Mouse (Mus musculus) embryo, embryonic 10 days (tissue): Measurements from ENCODE around the gene Cul5.

ENCODE experiments used
- DNase-seq: peaks from one replicate; pipeline ENCODE4 v3.0.0-alpha.2; 2015; ENCODE audit warnings: low spot score

Gene Cul5

DNA sequence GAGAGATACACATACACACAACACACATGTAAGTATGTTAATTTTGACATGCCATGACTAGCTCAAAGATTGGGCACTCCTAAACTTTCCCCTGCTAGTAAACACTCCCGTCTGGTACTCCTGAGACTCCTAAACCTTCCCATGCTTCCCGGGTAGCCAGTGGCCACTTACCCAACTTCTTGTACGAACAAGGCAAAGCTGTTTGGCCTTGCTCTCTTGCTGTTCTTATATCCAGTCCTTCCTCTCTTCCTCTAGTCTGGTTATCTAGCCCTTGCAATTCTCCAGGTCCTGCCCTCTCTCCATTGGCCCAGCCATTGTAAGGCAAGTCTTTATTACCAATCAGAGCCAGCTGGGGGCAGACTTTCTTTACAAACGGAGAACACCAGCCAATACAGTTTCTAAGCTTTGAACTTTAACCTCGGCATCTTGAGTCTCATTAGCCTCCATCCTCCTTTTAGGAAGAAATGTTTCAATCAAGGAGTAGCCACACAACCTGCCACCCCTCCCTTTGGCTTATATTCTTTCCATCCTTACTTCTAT, at the start of gene Cul5:
Gene Cul5, minus strand, starts transcription at position 335 of the 540 bp plus-strand sequence.
- DNase-seq, result peak; percentile 45

DNA sequence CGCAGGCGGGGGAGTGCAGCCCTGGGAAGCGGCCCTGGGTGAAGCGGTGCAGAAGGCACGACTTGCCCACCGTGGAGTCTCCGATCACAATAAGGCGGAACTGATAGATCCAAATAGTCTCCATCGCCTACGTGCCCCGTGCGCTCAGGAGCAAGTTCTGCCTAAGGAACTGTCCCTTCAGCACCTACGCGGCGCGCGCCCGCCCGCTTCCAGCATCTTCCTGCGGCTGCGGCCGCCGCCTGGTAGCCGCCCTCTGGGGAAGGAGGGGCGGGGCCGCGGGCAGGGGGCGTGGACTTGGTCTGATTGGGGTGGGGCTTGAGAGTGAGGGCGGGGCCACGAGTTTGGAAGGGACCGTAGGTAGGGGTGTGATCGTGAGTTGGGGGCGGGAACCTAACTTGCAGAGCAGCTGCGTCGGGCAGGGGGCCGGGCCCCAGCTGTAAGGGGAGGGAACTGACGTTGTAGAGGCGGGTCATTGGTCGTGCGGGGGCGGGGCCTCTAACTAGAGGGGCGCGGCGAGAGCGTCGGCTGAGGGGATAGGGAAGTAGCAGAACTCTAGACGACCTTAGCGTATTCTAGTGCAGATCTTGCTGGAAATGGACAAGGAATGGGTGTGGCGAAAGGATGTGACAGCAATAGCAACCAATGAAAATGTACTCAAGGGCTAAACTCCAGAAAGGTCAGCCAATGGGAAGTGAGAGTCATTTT, 36.3 kb upstream of the Cul5 start, which contains the start of gene Rab39:
Gene Rab39, minus strand, starts transcription at position 241 of the 705 bp plus-strand sequence.
- peak; percentile 95 for DNase-seq

DNA sequence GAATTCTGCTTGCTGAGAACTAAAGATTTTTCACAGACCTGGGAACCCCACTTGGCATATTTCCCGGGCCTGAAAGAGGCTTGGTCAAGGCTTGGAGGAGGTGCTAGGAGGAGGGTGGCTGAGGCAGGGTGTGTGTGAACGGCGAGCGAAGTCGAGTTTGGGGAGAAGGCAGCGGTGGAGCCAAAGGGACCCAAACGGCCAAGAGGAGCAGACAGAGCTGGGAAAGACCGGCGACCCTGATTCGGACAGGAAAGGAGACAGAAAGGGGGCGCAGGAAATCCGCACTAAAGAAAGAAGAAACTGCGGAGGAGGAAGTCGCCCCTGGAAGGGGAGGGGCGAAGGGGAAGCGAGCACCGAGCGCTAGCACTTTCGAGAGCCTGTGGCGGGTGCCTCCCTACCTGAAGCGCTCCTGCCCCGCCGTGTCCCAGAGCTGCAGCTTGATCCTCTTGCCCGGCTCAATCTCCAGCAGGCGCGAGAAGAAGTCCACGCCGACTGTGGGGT, 35.7 kb upstream of the Cul5 start:
- DNase-seq, result no peak

DNA sequence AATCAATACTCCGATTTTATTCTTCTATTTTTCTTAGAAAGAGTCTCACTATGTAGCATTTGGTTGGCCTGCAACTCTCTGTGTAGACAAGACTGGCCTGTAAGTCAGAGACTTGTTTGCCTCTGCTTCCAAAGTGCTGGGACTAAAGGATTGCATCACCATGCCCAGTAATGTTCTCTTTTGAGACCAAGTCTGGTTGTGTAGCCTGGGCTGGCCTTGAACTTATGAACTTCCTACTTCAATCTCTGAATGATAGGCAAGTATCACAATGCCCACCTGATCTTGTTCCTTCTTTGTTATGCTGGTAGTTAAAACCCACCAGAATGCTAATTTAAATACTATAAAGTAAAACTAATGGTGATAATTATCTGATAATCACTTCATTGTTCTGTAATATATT, 33.2 kb upstream of the Cul5 start:
- no peak for DNase-seq

DNA sequence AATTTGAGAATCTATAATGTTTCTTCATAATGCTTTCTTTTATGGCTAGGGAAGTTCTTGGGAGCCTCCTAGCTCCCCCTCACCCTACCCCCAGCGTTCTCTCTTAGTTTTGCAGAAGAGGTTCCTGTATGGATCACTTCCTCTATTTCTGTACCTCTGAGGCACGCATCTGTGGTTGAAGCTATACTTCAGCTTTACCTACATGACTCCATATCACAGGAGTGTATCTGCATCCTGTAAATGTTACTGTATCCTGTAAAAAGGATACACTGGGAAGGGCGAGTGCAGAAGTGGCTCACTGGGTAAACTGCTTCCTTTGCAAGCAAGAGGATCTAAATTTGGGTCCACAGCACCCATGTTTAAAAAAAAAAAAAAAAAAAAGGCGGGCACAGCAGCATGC, 30.7 kb upstream of the Cul5 start:
- DNase-seq, result no peak

DNA sequence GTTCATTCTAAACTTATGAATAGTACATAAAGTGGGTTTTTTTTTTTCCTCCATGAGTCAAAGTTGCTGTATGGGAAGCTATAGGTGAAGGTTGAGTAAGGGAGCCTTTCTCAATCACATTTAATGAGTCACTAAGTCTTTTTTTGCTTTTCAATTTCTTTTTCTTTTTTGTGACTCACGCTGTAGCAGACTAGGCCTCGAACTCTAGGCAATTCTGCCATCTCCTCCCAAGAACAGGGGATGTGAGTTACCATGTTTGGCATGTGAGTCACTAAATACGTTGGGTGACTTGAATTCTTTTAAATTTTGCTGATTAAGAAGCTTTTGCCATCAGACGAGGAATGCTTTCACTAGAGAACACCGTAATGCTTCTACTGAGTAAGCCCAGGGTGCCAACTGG, 26.0 kb upstream of the Cul5 start:
- no peak for DNase-seq

DNA sequence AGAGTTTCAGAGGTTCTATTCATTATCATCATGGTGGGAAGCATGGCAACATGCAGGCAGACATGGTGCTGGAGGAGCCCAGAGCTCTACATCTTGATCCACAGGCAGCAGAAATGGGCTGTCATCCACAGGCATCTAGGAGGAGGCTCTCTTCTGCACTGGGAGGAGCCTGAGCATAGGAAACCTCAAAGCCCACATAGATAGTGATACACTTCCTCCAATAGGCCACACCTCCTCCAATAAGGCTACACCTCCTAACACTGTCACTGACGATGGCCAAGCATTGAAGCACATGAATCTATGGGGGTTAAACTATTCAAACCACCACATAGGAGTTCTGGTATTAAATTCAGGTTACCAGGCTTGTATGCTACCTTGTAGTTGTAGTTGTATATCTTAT, 23.9 kb upstream of the Cul5 start:
- no peak for DNase-seq

DNA sequence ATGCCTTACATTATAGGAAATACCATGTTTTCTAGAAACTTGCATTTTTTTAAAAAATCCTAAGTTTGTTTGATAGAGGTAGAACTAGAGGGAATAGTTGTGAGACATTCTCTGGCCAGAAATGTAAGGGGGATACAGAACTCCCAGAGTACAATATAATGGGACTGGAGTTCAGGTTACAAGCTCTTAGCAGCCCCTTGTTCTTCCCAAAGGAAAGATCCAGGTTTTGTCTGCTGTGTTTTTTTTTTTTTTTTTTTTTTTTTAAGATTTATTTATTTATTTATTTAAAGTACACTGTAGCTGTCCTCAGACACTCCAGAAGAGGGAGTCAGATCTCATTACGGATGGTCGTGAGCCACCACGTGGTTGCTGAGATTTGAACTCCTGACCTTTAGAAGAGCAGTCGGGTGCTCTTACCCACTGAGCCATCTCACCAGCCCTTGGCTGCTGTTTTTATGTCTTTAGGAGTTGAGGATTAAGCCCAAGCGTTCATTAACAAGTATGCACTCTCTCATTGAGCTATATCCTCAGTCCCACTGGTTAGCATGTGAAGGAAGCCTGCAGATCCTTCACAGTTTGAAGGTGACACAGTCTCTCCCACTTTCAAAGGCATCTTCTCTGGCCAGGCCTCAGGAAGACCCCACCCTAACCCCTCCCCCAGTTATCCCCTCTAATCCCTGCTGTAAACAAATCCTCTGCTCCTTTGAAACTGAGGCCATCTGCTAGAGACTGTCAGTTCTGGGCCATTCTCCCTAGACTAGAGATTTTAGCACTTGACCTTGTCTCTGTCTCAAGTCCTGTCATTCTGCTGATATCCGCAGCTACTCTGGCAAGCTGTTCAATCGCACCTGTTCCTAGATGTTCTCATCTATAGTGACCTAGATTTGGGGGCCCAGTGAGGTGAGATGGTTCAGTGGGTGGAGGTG, 22.2 kb upstream of the Cul5 start:
- DNase-seq, result no peak

DNA sequence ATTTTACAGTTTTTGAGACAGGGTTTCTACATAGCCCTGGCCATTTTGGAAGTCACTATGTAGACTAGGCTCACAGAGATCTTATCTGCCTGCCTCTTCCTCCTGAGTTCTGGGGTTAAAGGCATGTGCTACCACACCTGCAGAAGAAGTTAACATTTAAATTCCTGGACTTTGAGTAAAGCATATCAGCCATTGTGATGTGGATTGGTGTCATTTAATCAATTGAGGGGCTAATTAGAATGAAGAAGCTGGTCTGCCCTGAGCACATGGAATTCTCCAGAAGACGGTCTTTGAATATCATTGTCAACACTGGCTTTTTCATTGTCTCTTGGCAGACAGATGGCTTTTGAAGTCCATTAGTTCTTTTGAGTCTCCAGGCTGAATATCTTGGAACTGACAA, 11.0 kb upstream of the Cul5 start:
- DNase-seq, result no peak

DNA sequence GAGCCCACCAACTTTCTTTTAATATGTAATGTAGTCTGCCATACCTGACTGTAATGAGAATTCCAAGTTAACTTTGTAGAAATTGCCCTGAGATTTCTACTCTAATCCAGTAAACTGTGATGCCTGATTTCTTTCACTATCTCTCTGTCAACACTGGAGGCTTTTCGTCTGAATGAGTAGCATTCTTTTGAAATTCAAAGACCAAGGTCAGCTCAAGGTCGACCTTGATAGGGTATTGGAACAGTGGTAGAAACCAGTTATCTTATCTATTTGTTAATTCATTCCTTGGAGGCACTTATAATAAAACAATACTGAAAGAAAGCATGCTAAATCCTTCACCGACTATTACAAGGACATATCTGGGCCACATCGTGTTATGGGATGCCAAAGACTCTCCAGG, 7.1 kb upstream of the Cul5 start:
- DNase-seq, result no peak

DNA sequence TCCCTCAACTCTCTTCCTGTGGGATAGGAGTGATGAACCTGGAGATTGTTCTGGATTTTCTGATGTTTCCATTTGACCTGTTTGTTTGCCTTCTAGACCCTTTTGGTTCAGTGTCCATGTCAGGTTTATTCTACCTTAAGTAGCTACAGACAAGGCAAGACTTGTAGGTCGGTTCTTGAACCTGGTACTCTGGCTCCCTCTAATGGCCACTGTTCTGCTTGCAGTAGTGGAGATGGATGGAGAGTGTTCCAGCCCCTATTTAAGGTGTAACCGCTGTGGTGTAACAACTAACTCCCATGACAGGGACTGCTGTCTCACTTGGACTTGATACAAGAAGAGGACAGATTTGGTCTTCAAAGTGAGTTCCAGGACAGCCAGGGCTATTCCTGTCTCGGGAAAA, 3.8 kb upstream of the Cul5 start:
- peak; percentile 80 for DNase-seq

DNA sequence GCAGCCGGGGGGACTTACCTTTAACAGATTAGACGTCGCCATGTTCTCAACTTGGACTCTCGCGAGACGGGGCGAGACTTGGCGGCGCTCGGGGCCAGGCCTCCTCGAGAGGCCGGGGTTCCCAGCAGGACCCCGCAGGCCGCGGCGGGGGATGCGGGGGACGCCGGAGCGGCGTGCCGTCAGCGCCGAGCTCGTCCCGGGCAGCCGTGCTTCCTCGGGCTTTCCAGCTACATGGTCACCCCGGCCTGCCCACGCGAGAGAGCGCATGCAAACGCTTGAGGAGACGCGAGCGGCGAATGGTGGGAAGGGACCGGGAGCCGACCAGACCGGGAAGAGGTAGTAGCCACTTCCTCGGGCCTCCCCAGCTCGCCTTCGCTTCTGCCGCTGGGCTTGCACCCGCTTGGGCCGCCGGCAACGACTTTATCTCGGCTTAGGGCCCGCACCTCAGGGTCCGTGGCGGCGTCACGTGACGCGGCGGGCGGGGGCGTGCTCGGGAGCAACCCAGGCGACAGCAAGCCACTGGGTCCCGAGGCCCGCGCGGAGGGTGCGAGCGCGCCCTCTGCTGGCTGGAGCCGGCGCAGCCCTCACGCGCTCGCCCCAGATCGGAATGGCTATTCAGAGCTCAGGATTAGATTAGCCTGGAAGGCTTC, 2.7 kb downstream of the Cul5 start:
- DNase-seq, result peak; percentile 93

DNA sequence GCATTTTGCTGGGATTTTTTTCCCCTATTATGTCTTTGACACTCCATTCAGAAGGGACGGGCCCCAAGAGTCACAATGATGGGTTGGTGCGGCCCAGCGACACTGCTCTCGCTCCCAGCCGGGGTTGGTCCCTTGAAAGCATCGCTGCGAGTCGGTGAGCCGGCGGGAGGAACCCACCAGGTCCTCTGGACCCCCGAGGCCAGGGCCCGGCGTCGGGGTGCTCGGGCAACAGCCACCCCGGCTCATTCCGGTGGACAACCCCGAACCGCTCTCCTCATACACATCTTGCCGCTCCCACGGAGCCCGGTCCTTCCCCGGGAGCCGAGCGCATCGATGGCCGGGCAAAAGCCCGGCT, 3.2 kb downstream of the Cul5 start:
- peak; percentile 25 for DNase-seq

DNA sequence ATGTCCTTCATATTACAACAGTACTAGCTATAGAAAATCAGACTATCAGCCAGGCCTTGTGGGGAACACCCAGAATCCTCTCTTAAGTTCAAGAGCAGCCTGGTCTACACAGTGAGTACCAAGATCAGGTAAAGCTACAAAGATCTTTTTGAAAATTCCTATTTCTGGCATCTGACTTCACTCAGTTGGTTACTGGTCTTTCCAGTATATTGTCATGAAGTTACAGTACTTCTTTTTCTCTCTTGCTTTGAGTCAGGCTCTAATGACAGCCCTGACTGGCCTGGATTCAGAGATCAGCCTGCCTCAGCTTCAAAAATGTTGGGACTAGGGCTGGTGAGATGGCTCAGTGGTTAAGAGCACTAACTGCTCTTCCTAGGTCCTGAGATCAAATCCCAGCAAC, 4.4 kb downstream of the Cul5 start:
- DNase-seq, result no peak

DNA sequence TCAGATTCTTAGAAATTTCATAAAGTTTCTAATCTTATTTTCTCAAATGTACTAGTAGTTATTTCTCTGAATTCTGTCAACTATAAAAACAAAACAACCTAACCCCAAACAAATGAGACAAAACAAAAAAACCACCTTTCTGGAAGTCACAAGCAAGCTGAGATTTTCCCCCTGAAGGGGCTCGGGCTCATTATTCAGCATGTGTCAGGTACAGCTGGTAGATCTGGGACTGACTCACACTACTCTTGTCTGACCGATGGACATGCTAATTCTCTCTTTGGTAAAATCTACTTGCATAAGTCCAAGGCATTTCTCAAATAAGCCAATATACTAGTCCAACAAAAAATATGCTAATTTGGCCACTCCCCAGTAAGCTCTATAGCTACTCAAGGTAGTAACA, 5.0 kb downstream of the Cul5 start:
- DNase-seq, result no peak

DNA sequence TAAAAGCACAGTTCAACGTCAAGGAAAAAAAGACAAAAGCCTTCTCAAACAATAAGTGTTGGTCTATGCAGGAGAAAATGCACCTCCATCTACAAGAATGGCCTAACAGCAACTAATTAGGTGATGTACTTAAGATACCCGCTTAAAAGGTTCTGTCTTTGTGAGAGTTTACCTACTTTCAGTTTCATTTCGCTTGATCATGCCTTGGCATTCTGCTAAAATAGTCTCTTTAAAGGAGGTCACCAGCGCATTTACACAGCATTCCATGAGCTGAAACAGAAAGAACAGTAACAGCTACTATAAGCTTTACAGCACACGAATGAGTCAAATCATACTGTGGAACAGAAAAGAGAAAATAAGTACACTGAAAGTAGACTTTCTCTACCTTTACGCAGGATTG, 35.0 kb downstream of the Cul5 start:
- DNase-seq, result no peak

DNA sequence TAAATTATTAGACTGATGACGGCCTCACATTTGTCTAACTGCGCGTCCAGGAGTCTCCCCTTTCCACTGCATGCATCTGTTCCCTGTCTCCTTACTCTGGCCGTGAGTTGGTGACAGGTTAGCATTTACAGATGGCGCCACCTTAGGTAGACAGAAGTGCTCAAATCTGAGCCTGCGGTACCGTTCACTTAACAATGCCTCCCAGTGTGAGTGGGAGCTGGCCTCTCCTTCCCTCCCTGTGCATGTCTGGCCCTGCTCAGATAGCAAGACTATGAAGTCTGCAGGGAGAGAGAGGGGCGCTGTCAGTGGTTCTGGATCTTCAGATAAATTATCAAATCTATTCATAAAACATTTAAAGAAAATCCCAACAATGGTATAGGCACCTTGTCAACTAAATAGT, 54.6 kb downstream of the Cul5 start:
- peak; percentile 18 for DNase-seq

DNA sequence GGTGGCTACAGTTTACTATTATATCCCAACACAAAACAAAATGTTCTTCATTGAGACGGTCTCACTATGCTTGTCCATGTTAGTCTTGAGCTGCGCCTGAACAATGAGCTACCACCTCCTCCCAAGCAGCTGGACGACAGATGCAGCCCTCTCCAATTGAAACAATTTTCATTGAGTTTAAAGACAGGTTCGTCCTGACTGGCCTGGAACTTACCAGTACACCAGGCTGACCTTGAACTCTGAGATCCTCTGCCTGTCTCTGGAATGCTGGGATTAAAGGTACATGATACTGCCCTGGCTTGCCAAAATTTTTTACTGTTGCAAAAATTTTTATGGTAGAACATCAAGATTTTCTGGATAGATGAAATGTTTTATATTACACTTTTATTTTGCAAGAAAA, 55.5 kb downstream of the Cul5 start:
- DNase-seq, result no peak

DNA sequence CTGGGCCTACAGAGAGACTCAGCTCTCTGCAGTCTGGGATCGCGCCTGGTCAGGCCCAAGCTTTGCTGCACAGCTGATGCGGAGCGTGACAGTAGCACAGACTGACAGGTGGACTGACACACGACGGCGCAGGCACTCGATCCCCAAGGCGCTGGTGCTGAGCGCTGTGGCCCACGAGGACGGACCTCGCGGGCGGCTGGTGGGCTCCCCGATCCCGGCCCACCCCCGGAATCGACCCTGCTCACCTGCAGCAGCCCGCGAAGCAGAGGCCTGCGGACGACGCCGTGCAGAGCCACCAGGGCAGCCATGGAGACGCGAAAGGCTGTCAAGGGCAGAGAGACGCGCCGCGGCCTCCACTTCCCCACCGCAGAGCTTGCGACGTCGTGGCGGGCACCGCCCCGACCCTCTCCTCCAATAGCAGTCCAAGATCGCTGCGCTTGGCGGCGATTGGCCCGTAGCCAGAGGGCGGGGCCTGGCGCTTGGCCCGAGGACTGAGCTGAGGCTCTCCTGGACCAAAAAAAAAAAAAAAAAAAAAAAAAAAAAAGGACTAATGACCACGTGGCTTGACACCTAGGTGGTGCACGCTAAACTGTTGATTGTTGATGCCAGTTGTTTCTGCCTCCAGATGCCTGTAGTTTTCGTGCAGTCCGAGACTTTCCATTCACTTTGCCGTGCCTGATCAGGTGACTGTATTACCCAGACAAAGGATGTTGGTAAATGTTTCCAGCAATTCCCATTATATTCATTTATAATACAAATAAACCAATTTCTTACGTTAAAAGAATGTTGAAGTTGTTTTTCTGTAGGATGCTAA, 59.6 kb downstream of the Cul5 start, which contains the start of gene Acat1:
Gene Acat1, minus strand, starts transcription at position 415 of the 814 bp plus-strand sequence.
- peak; percentile 90 for DNase-seq

DNA sequence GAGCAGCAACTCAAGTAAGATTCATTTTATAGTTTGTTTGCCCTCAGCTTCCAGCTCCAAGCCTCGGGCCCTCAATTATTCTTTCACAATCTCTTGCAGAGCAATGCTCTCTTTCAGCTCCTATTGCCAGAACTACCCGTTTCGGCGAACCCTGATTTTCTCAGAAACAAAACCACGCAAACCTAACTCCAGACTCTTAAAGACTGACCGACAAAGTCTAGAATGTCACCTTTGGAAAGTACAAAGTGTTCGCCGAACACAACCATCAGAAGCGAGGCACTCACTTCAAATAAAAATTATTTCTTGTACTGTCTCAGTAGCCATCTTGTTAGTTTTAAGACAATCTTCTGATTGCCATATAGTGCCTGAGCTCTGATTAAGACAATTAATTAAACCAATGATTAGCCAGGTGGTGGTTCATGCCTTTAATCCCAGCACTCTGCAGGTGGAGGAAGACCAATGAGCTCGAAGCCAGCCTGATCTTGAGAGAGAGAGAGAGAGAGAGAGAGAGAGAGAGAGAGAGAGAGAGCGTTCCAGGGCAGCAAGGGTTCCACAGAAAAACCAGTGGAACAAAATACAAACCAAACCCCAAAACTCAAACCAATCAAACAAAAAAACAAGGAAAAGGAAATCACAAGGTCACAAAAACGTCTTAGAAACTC, 60.4 kb downstream of the Cul5 start:
- DNase-seq, result no peak

DNA sequence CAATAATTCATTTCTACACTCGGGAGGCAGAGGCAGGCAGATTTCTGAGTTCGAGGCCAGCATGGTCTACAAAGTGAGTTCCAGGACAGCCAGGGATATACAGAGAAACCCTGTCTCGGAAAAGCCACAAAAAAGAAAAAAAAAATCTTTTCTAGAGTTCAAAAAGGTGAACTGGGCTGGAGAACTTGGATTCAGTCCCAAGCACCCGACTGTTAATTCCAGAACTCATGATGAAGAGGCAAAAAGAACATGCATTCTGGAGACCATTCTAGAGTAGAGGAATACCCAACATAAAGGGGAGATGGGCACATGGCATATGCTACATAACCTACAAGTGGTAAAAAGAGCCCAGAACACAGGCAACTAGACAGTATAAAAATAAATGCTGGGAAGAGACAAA, 62.0 kb downstream of the Cul5 start:
- no peak for DNase-seq
